Mouse (Mus musculus): Measurements from ENCODE around the gene Lbr. TPM values are rescaled to one million over a fixed set of nuclear protein-coding genes. Genes with fewer than 3 reads are reported as not detected.
A peak's percentile ranks its signal among the peaks of the same experiment; 100 is the strongest.

Gene Lbr
- total and polyA plus RNA-seq, 3 experiments = 12.3 to 24.7 (median 23.6) TPM

DNA sequence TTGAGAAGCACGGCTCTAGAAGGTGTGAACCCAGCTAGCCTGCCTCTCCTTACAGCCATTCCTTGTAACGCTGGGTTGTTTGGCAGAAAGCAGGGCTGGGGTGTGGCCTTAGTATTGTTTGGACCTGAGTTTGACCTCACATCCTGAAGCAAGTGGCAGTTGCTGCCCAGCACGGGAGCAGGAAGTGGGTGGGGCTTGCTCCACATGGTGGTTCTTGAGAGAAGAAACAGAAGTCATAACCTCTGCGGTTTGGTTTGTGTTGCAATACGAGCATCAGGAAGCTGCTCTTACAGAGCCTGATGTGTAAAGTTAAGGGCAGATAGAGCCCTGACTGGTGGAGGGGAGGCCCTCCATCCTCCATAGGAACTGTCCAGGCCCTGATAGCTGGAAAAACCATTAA is 17.8 kb upstream of the Lbr start:
- Histone ChIP-seq H3K27ac (peak overlapping the region; percentile 81), H3K4me1 (ENCODE audit: control insufficient read depth, insufficient read depth, low read length) (peaks cover 1% of the 10 kb centered on the region; the same call in 1 of the 2 replicates), H3K4me3 (no peak overlapping the region), H3K27me3 (ENCODE audit: control insufficient read depth, insufficient read depth, low read length) (no peaks in the 10 kb centered on the region), H3K79me2 (replicated peaks; ENCODE audit: control insufficient read depth, insufficient read depth, low read length) (no peaks in the 10 kb centered on the region), H3K36me3 (ENCODE audit: control insufficient read depth, insufficient read depth, low read length) (no peaks in the 10 kb centered on the region), H3K9ac (ENCODE audit: low read depth, low read length) (no peak overlapping the region)
- no peak for TF ChIP-seq CTCF (IDR thresholded peaks at IDR 0.05)
- TF ChIP-seq POLR2A (IDR thresholded peaks at IDR 0.05; ENCODE audit: insufficient read depth, low read depth, low read length) = peak; percentile 75
- peak; percentile 97 for TF ChIP-seq EP300 (IDR thresholded peaks at IDR 0.05; ENCODE audit: insufficient read depth, low read depth, low read length)
- 18% methylated on average over 5 of the region's 5 CpGs for WGBS
- DNase-seq = peak; percentile 79 to 91
- intact Hi-C loops (cut with DNase I) = loop anchor here (2.0 to 5.0 kb wide), 2 partner anchors 18 to 68 kb away; partner anchors contain the start of gene Lbr

DNA sequence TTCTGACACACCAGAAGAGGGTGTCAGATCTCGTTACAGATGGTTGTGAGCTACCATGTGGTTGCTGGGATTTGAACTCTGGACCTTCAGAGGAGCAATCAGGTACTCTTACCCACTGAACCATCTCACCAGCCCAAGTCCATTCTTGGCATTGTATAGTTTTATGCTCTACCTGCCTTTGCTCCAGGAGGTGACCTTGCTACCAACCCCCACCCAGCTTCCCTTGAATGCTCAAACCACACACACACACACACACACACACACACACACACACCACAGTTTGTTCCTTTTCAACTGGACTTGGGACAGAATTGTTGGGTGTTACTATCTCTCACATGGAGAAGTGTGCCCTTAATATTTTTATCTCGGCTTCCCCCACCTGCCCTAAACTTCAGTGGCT is 13.5 kb upstream of the Lbr start:
- Histone ChIP-seq H3K36me3 (ENCODE audit: control insufficient read depth, insufficient read depth, low read length) (no peaks in the 10 kb centered on the region), H3K79me2 (replicated peaks; ENCODE audit: control insufficient read depth, insufficient read depth, low read length) (no peaks in the 10 kb centered on the region), H3K27me3 (ENCODE audit: control insufficient read depth, insufficient read depth, low read length) (no peaks in the 10 kb centered on the region), H3K4me3 (no peak overlapping the region), H3K9ac (ENCODE audit: low read depth, low read length) (no peak overlapping the region), H3K27ac (no peak overlapping the region), H3K4me1 (ENCODE audit: control insufficient read depth, insufficient read depth, low read length) (peaks cover 8% of the 10 kb centered on the region)
- no peak for TF ChIP-seq POLR2A (IDR thresholded peaks at IDR 0.05; ENCODE audit: insufficient read depth, low read depth, low read length)
- no peak for TF ChIP-seq EP300 (IDR thresholded peaks at IDR 0.05; ENCODE audit: insufficient read depth, low read depth, low read length)
- TF ChIP-seq CTCF (IDR thresholded peaks at IDR 0.05) = no peak
- DNase-seq = no peak
- 94% methylated on average over 2 of the region's 2 CpGs for whole genome bisulfite sequencing
- intact Hi-C loops (cut with DNase I) = no loop called here

DNA sequence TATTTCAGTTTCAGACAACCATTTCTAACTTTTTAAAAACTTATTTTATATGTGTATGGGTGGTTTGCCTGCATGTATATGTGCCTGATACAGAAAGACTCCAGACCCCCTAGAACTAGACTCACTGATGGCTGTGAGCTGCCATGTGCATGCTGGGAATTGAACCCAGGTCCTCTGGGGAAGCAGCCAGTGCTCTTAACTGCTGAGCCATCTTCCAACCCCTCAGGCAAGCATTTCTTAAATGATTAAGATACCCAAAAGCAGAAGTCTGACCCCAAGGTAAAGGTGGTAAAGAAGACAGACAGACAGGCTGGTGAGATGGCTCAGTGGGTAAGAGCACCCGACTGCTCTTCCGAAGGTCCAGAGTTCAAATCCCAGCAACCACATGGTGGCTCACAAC is 12.0 kb upstream of the Lbr start:
- H3K9ac ChIP-seq (ENCODE audit: low read depth, low read length) = no peak overlapping the region
- H3K4me3 ChIP-seq = no peak overlapping the region
- intact Hi-C loops (cut with DNase I) = no loop called here
- 97% methylated on average over 2 of the region's 2 CpGs for WGBS
- no peaks in the 10 kb centered on the region for H3K27me3 ChIP-seq (ENCODE audit: control insufficient read depth, insufficient read depth, low read length)
- H3K4me1 ChIP-seq (ENCODE audit: control insufficient read depth, insufficient read depth, low read length) = peaks cover 7% of the 10 kb centered on the region
- no peaks in the 10 kb centered on the region for H3K79me2 ChIP-seq (replicated peaks; ENCODE audit: control insufficient read depth, insufficient read depth, low read length)
- no peak for TF ChIP-seq CTCF (IDR thresholded peaks at IDR 0.05)
- TF ChIP-seq POLR2A (IDR thresholded peaks at IDR 0.05; ENCODE audit: insufficient read depth, low read depth, low read length) = no peak
- no peak for TF ChIP-seq EP300 (IDR thresholded peaks at IDR 0.05; ENCODE audit: insufficient read depth, low read depth, low read length)
- H3K36me3 ChIP-seq (ENCODE audit: control insufficient read depth, insufficient read depth, low read length) = no peaks in the 10 kb centered on the region
- H3K27ac ChIP-seq = no peak overlapping the region
- no peak for DNase-seq

DNA sequence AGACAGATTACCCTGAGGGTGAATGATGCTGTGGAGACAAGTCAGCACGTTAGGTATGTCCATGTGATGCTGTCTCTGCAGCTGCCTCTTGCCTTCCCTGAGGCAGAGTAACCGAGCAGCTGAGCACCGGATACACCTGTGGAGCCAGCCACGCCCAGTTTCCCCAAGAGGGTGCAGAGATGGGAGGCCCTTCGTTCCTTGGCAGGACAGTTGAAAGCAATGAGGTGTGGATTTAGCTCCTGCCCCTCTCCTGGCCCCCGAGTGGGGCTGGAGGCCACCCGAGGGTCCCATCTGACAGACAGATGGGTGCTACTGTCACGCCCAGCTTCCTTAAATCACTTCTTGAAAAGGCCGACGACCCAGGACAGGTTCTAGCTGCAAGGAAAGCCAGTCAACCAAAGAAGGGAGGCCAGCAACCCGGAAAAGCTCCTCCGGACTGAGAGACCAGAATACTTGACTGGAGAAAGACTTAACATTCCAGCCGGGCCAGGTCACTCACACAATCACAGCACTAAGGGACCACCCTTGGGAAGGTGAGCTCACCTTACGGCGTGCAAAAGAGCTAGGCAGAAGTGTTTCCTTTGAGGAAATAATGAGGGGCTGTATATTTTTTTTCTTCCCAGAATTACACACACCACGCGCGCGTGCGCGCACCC is 10.4 kb upstream of the Lbr start:
- Histone ChIP-seq H3K36me3 (ENCODE audit: control insufficient read depth, insufficient read depth, low read length) (no peaks in the 10 kb centered on the region), H3K27me3 (ENCODE audit: control insufficient read depth, insufficient read depth, low read length) (no peaks in the 10 kb centered on the region), H3K79me2 (replicated peaks; ENCODE audit: control insufficient read depth, insufficient read depth, low read length) (no peaks in the 10 kb centered on the region), H3K9ac (ENCODE audit: low read depth, low read length) (no peak overlapping the region), H3K27ac (peak overlapping the region; percentile 73), H3K4me1 (ENCODE audit: control insufficient read depth, insufficient read depth, low read length) (peaks cover 7% of the 10 kb centered on the region), H3K4me3 (peak overlapping the region; percentile 40)
- TF ChIP-seq EP300 (IDR thresholded peaks at IDR 0.05; ENCODE audit: insufficient read depth, low read depth, low read length) (0 out of 2 replicates have a peak, but pooled peaks have one; percentile 35), CTCF (IDR thresholded peaks at IDR 0.05) (no peak)
- DNase-seq = peak; percentile 66 to 80
- 8% methylated on average over 21 of the region's 21 CpGs for WGBS
- intact Hi-C loops (cut with DNase I) = no loop called here

DNA sequence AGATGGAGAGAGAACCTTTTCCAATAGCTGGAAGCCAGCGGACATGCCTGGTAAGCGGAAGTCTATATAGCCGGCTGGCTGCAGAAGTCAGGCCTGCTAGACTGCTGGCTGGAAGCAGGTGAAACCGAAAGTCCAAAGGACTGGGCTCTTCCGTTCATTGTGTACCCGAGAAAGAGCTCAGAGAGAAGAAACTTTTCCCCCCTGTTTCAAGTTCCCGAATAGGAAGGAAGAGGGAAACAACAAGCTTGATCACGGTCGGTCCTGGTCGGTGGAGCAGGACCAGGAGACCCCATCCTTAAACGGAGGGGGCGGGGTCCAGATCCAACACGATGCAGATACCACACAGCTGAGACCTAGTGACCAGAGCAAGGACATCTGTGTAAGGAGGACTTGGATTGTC is 9.6 kb upstream of the Lbr start:
- Histone ChIP-seq H3K79me2 (replicated peaks; ENCODE audit: control insufficient read depth, insufficient read depth, low read length) (no peaks in the 10 kb centered on the region), H3K9ac (ENCODE audit: low read depth, low read length) (peak overlapping the region; percentile 55), H3K27me3 (ENCODE audit: control insufficient read depth, insufficient read depth, low read length) (no peaks in the 10 kb centered on the region), H3K27ac (peak overlapping the region; percentile 73), H3K4me3 (peak overlapping the region; percentile 40), H3K36me3 (ENCODE audit: control insufficient read depth, insufficient read depth, low read length) (no peaks in the 10 kb centered on the region), H3K4me1 (ENCODE audit: control insufficient read depth, insufficient read depth, low read length) (peaks cover 7% of the 10 kb centered on the region)
- DNase-seq = peak; percentile 50 to 64
- intact Hi-C loops (cut with DNase I) = no loop called here
- TF ChIP-seq EP300 (IDR thresholded peaks at IDR 0.05; ENCODE audit: insufficient read depth, low read depth, low read length) (0 out of 2 replicates have a peak, but pooled peaks have one; percentile 26), POLR2A (IDR thresholded peaks at IDR 0.05; ENCODE audit: insufficient read depth, low read depth, low read length) (peak; percentile 51), CTCF (IDR thresholded peaks at IDR 0.05) (no peak)
- WGBS = 23% methylated on average over 13 of the region's 13 CpGs

DNA sequence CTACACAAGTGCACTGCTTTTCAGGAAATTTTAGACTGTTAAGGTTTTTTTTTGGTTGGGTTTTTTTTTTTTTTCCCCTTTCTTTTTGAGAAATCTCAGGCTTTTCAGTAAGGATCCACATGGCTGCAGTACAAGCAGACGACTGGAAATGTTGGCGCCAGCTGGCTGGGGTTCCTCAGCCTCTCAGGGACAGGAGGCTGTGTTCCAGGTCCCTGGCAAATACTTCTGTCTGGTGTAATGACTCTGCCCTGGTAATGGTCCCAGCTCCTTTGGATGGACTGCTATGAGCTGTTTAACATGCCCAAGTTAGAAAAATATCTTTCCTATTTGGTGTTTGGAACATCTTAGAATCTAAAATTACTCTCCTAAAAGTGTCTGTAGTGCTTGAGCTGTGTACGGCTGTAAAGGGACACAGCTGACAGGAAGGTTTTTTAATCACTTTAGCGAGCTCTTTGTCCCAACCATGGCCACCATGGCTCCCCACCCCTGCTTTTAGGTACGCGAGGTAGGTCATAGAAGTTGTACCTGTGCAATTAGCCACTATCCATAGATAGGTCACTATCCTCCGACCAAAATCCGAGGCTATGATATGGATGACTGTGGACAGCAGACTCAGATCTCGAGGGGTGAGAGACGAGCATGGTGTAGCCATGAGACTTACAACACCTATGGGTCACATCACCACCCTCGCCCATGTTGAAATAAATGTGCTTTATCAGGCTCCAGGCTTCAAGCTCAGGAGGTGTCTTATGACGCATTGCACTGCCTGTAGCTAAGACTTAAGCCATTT is 8.9 kb upstream of the Lbr start:
- Histone ChIP-seq H3K9ac (ENCODE audit: low read depth, low read length) (no peak overlapping the region), H3K4me3 (no peak overlapping the region; the same call in 1 of the 2 replicates), H3K4me1 (ENCODE audit: control insufficient read depth, insufficient read depth, low read length) (peaks cover 7% of the 10 kb centered on the region), H3K27ac (peak overlapping the region; percentile 73), H3K36me3 (ENCODE audit: control insufficient read depth, insufficient read depth, low read length) (no peaks in the 10 kb centered on the region), H3K27me3 (ENCODE audit: control insufficient read depth, insufficient read depth, low read length) (no peaks in the 10 kb centered on the region), H3K79me2 (replicated peaks; ENCODE audit: control insufficient read depth, insufficient read depth, low read length) (no peaks in the 10 kb centered on the region)
- DNase-seq = peak; percentile 64 to 82
- intact Hi-C loops (cut with DNase I) = no loop called here
- no peak for TF ChIP-seq CTCF (IDR thresholded peaks at IDR 0.05)
- no peak for TF ChIP-seq EP300 (IDR thresholded peaks at IDR 0.05; ENCODE audit: insufficient read depth, low read depth, low read length)
- no peak for TF ChIP-seq POLR2A (IDR thresholded peaks at IDR 0.05; ENCODE audit: insufficient read depth, low read depth, low read length)
- 55% methylated on average over 12 of the region's 12 CpGs for WGBS
